Mouse (Mus musculus) heart, adult 9 months (tissue): ENCODE results near the gene Cox7b2.
"Not testable (repeated sequence)": the region's sequence is repeated elsewhere in the genome, so short reads cannot be mapped to it uniquely, and the experiment has no call there.

Experiments
- DNase-seq, 2 experiments: peaks; one replicate each; pipeline ENCODE4 v3.0.0; 2022; ENCODE audit warnings: low spot score in 2 of 2

The Cox7b2 gene

DNA sequence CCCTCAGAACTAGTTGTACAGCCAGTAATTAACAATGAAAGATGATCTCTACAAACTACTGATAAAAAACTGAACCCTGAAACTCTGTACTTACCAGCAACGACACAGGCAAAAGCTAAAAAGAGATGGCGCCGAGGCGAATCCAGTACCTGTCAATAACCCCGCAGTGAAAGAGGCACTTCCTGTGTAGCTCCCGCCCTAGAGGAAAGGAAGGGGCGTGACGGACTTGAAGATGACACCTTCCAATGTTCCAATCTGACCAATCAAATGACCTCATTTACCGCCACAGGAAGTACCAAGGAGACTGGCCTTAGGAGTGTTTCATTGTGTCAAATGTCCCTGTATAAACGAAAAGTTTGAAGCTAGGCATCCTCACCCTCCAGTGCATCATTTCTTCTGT, at the start of gene Cox7b2:
Cox7b2 (minus strand) TSS at position 127 of the 400 bp plus-strand sequence.
- DNase-seq: no peak

DNA sequence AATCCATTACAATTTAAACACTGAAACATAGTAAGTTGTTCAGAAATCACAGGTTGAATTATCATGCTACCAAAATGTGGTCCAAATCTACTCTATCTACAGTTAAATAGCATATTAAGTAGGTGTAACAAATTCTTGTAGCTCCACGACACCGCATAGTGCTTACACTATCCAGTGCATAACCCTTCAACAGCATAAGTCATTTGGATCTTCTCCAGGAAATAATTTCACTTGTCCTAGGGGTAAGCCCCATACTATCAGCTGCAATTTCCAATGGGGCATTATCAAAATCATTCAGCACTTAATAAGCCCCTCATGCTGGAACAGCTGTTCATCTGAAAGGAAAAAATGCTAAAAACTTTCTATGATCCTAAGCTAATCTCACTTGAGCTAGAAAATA, 47.3 kb upstream of the Cox7b2 start:
- DNase-seq: no peak

DNA sequence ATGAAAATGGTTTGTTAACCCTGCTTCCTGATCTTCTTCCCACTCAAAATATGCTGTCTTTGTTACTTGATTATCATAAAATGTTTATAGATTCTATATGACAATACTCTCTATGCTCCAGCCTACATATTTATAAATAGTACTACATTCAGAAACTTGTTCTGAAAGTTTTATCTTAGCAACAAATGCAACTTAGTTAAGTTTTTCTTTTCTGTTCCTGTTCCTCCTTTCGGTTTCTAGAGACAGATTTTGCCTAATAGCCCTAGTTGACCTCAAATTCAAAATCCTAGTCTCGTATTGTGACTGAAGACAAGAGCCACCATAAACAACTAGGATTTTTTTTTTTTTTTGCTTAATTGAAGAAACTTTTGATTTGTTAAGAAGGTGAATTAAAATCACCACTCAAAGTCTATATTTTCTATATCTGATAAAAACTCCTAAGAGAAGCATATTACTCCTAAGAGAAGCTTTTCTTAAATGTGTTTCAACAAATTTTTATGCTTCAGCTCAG, 45.8 kb upstream of the Cox7b2 start:
- no peak for DNase-seq

DNA sequence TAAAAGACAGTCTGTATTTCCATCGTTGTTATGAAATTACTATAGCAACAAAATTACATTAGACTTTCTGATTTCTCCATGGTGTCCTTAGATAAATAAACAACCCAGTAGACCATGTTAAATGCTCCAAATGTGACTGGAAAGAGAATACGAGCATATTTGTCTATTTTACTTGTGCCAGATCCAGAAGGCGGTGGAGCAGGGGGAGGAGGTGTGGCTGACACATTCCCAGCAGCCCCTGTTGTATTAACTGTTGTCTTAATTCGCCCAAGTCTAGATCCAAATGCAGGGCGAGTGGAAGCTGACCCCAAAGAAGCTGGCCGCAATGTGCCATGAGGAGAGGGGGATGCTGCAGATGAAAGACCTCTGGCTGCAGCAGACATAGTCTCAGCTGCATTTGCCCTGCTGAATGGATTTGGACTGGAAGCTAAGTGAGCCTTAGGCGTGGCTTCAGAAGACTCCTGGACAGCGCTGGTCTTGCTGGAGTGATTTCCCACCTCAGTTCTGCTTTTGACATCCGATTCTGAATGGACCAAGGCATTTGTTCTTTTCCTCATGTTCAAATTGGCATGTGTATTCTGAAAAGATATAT, 23.7 kb upstream of the Cox7b2 start:
- no peak for DNase-seq

DNA sequence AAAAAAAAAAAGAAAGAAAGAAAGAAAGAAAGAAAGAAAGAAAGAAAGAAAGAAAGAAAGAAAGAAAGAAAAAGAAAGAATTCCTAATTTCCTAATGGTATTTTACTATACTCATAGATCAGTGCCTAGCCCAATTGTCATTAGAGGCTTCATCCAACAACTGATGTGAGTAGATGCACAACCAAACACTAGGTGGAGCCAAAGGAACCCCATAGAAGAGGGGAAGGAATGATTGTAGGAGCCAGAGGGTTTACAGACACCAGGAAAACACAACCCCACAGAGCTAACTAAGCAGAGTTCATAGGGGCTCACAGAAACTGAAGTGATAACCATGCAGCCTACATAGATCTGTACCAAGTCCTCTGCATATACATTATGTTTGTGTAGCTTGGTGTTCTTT, 2.5 kb downstream of the Cox7b2 start:
- no peak for DNase-seq

DNA sequence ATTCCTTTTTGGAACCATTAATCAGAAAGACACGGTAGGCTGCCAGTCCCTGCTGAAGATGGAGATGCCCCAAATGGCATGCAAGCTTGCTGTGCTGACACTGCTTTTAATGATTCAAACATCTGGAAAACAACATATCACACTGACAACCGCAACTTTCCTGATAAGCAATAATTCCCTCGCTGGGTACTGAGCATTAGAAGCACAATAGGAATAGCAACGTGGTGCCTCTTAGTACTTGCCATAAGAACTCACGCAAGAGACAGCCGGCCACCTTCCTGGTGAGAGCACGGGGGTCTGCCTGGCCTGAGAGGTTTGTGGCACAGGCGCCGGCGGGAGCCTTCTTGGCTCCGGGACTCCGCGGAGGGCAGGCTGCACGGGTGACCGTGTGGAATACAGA, 22.5 kb downstream of the Cox7b2 start:
- not testable (repeated sequence) for DNase-seq

DNA sequence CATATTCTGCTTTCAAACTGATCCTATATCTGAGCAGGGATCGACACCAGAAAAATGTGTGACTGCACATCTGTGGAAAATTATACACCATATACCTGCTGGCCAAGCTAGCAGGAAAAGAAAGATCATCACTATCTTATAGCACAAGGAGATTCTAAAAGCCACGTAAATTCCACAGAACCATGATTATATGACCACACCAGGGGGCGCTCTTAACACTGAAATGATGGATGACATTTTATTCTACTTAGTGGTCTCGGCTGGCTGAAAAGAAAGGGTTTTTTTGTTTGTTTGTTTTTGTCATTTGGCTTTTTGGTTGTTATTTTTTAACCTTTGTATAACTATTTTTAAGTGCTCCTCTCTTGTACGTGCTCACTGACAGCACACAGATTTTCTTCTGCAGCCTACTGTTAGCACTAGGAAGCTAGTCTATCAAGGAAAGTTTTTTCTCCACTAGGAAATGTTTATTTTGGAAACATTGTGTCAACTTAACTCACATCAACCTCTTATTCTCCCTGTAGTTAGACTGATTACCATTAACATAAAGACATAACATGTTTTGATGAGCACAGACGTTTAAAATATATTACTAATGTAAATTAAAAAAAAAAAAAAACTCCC, 45.8 kb downstream of the Cox7b2 start:
- peak in 1 of 2 experiments; percentile 4 for DNase-seq

DNA sequence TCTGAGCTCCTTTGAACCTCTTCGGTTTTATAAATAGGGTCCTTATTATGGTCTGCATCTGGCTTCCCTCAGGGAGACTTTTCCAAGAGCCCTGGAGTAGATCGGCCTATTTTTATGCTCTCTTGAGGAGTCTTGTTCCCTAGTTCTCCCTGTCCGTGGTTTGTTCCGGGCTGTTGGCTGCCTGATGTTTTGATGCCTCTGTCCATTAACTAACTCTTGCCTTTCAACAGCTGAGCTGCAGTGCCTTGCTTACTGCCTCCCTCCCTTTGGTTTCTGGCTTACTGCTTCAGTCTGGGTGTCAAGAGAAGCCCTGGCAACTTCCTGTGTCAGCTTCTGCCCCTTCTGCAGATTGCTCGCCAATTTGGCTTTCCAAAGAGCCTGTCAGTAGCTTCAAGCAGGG, 52.4 kb downstream of the Cox7b2 start:
- no peak for DNase-seq

DNA sequence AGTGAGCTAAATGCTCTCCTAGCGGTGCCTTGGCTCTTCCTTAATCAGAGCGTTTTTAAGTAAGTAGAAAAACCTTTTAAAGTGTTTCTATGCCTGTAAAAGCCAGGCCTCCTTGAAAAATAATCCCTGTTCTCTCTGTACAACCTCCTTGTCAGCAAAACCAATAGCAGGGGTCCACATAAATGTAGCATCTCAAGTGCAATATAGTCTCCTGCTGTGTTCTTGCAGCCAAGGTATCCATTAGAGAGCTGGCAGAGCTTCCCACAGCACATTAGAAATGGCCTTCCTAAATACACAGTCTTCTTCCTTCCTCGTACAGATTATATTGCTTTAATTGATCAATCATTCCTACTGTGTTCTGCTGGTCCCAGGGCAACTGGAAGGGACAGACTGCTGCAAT, 91.0 kb downstream of the Cox7b2 start:
- no peak for DNase-seq

DNA sequence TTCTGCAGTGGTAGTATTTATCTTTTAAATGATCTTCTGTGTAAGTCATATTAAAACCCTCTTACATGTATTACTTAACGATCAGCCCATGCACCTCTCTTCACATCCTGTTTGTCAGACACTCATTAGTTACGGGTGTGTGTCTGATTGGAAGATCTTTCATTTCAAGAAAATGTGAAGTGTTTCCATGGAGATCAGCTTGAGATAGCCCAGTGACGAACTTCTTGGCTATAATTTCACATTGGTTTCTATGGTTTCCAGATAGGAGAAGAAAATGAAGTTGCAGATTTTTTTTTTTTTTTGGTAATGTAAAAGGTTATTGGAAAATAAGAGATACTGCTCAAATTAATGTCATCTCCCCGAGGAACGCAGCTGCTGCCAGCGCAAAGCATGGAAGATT, 107.8 kb downstream of the Cox7b2 start:
- no peak for DNase-seq
